Mouse (Mus musculus) hindbrain, embryonic 15.5 days (tissue): Measurements from ENCODE around the gene Gm10142. TPM values are rescaled to one million over a fixed set of nuclear protein-coding genes. Genes with fewer than 3 reads are reported as not detected.
"Not testable (repeated sequence)": the region's sequence is repeated elsewhere in the genome, so short reads cannot be mapped to it uniquely, and the experiment has no call there.

Experiments
- ATAC-seq: fragments of 200-750 bp; cut with Nextera tagmentation; 2 replicates; pipeline ENCODE4 v1.8.0; 2017; ENCODE audit warnings: low read depth, moderate number of reproducible peaks, moderate TSS enrichment; ENCODE audit not compliant: low FRiP score
- H3K27ac ChIP-seq: fragments of 300-500 bp; sonication (generic); replicated peaks from 2 replicates; pipeline ENCODE4 v1.5.1; 2015; ENCODE audit warnings: mild to moderate bottlenecking, inconsistent platforms
- H3K27me3 ChIP-seq: fragments of 300-500 bp; sonication (generic); 2 replicates; pipeline ENCODE4 v1.6.1; 2015; ENCODE audit warnings: control low read depth, inconsistent platforms
- H3K36me3 ChIP-seq: fragments of 300-500 bp; sonication (generic); 2 replicates; pipeline ENCODE4 v1.6.1; 2015; ENCODE audit warnings: control low read depth, inconsistent platforms
- H3K4me1 ChIP-seq: fragments of 300-500 bp; sonication (generic); replicated peaks from 2 replicates; pipeline ENCODE4 v1.6.1; 2015; ENCODE audit warnings: control low read depth, inconsistent platforms
- H3K4me2 ChIP-seq: fragments of 300-500 bp; sonication (generic); 2 replicates; pipeline ENCODE4 v1.6.1; 2015; ENCODE audit warnings: moderate library complexity, mild to moderate bottlenecking, inconsistent platforms
- H3K4me3 ChIP-seq: fragments of 300-500 bp; sonication (generic); 2 replicates; pipeline ENCODE4 v1.5.1; 2015; ENCODE audit warnings: mild to moderate bottlenecking, inconsistent platforms
- H3K9ac ChIP-seq: fragments of 300-500 bp; sonication (generic); 2 replicates; pipeline ENCODE4 v1.6.1; 2015; ENCODE audit warnings: inconsistent platforms
- H3K9me3 ChIP-seq: fragments of 300-500 bp; sonication (generic); 2 replicates; pipeline ENCODE4 v1.6.1; 2016; ENCODE audit warnings: control low read depth, inconsistent platforms
- WGBS: fragments of 180-500 bp; shearing (Covaris S2); methylation state at CpG from one replicate; pipeline ENCODE4 v1.1.7; 2015; 5-methylcytosine and 5-hydroxymethylcytosine counted together
- polyA plus RNA-seq: library from polyadenylated mRNA; unstranded; fragments of >200 nt; fragmentation: Nextera tagmentation; extraction: Ambion mirVana; gene quantifications from 2 replicates; pipeline ENCODE4 v1.2.1, GENCODE M21; 2015

Gm10142 gene
- polyA plus RNA-seq, 1 experiment from 2014 or later: not detected

GRCm38 (mm10) chr10:77741924-77742688, 26.5 kb downstream of the Gm10142 start, which contains the start of gene Gm18596:
Gm18596 (minus strand) TSS chr10:77742638.
- ATAC-seq, H3K27ac ChIP-seq, H3K4me3 ChIP-seq, H3K4me1 ChIP-seq, H3K9ac ChIP-seq, H3K4me2 ChIP-seq, H3K27me3 ChIP-seq, H3K9me3 ChIP-seq, H3K36me3 ChIP-seq: not testable (repeated sequence)
- WGBS: 46% methylated on average over 5 of the region's 5 CpGs

GRCm38 (mm10) chr10:77750686-77751085, 35.1 kb downstream of the Gm10142 start:
- H3K27me3 ChIP-seq, H3K4me2 ChIP-seq, H3K9me3 ChIP-seq, H3K9ac ChIP-seq, H3K36me3 ChIP-seq, ATAC-seq, H3K27ac ChIP-seq, H3K4me1 ChIP-seq, H3K4me3 ChIP-seq: not testable (repeated sequence)
- 59% methylated on average over 1 of the region's 1 CpGs for WGBS

- not testable (repeated sequence) for H3K4me1 ChIP-seq, H3K4me2 ChIP-seq, H3K4me3 ChIP-seq, H3K27ac ChIP-seq, H3K9me3 ChIP-seq, H3K27me3 ChIP-seq, ATAC-seq, H3K36me3 ChIP-seq, H3K9ac ChIP-seq
- WGBS: 67% methylated on average over 1 of the region's 1 CpGs
Observed at GRCm38 (mm10) chr10:77751254-77751653, 35.6 kb downstream of the Gm10142 start, which contains the start of gene Gm9736. Gm9736 (minus strand) TSS chr10:77751354.

GRCm38 (mm10) chr10:77752312-77752711, 36.7 kb downstream of the Gm10142 start:
- H3K4me2 ChIP-seq, H3K9me3 ChIP-seq, H3K4me3 ChIP-seq, H3K27me3 ChIP-seq, H3K27ac ChIP-seq, ATAC-seq, H3K4me1 ChIP-seq, H3K36me3 ChIP-seq, H3K9ac ChIP-seq: not testable (repeated sequence)
- WGBS: 61% methylated on average over 3 of the region's 3 CpGs

- Histone ChIP-seq H3K27me3 (no peaks in the 10 kb centered on the region), H3K4me3 (no peak overlapping the region), H3K9me3 (no peaks in the 10 kb centered on the region), H3K27ac (no peak overlapping the region), H3K36me3 (no peaks in the 10 kb centered on the region), H3K9ac (no peak overlapping the region), H3K4me1 (no peaks in the 10 kb centered on the region), H3K4me2 (no peak overlapping the region)
- no peak for ATAC-seq
Observed at GRCm38 (mm10) chr10:77753448-77753847, 37.8 kb downstream of the Gm10142 start.

- ATAC-seq, H3K27me3 ChIP-seq: not testable (repeated sequence)
- 50% methylated on average over 1 of the region's 1 CpGs for WGBS
Observed at GRCm38 (mm10) chr10:77759582-77759981, 44.0 kb downstream of the Gm10142 start, which contains the start of gene Gm3233. Gm3233 (minus strand) TSS chr10:77759682.

More at GRCm38 (mm10) chr10:77759582-77759981, 44.0 kb downstream of the Gm10142 start, which contains the start of gene Gm3233:
- H3K9me3 ChIP-seq, H3K4me2 ChIP-seq, H3K9ac ChIP-seq, H3K4me3 ChIP-seq, H3K36me3 ChIP-seq, H3K4me1 ChIP-seq, H3K27ac ChIP-seq: not testable (repeated sequence)

Other genes with a start within 250 kb of the Gm10142 start
- gene Fam207a, start 200.0 kb upstream of the Gm10142 start, polyA plus RNA-seq: 45.1 and 48.4 TPM in 2 replicates
- 1.1 and 1.5 TPM in 2 replicates for gene Itgb2, start 185.6 kb upstream of the Gm10142 start, polyA plus RNA-seq
- gene Pttg1ip, start 134.1 kb upstream of the Gm10142 start, polyA plus RNA-seq: 75.2 and 81.7 TPM in 2 replicates
- gene Sumo3, start 109.7 kb upstream of the Gm10142 start, polyA plus RNA-seq: 282 and 283 TPM in 2 replicates
- gene Gm49325, start 109.6 kb upstream of the Gm10142 start, polyA plus RNA-seq: 2.9 TPM in 1 of 2 replicates, not detected in the other
- gene Ube2g2, start 93.5 kb upstream of the Gm10142 start, polyA plus RNA-seq: 83.8 and 90.0 TPM in 2 replicates
- gene Tspear, start 29.2 kb upstream of the Gm10142 start, polyA plus RNA-seq: 0.99 and 1.3 TPM in 2 replicates
- not detected in 2 replicates for gene Gm19402, start 25.1 kb upstream of the Gm10142 start, polyA plus RNA-seq
- gene Gm9508, start 18.6 kb upstream of the Gm10142 start, polyA plus RNA-seq: not detected in 2 replicates
- gene Gm10272, start 9.2 kb upstream of the Gm10142 start, polyA plus RNA-seq: not detected in 2 replicates
- not detected in 2 replicates for gene Gm10024, start 4.3 kb upstream of the Gm10142 start, polyA plus RNA-seq
- not detected in 2 replicates for gene Krtap12-1, start 4.8 kb downstream of the Gm10142 start, polyA plus RNA-seq
- not detected in 2 replicates for gene Gm10100, start 10.7 kb downstream of the Gm10142 start, polyA plus RNA-seq
- gene Gm18596, start 26.8 kb downstream of the Gm10142 start, polyA plus RNA-seq: not detected in 2 replicates
- gene Gm9736, start 35.5 kb downstream of the Gm10142 start, polyA plus RNA-seq: not detected in 2 replicates
- not detected in 2 replicates for gene Gm3233, start 43.9 kb downstream of the Gm10142 start, polyA plus RNA-seq
- gene Gm3238, start 55.5 kb downstream of the Gm10142 start, polyA plus RNA-seq: not detected in 2 replicates
- not detected in 2 replicates for gene Gm7138, start 61.1 kb downstream of the Gm10142 start, polyA plus RNA-seq
- not detected in 2 replicates for gene Gm3250, start 66.7 kb downstream of the Gm10142 start, polyA plus RNA-seq
- gene Gm7137, start 72.4 kb downstream of the Gm10142 start, polyA plus RNA-seq: not detected in 2 replicates
- not detected in 2 replicates for gene Gm9639, start 79.3 kb downstream of the Gm10142 start, polyA plus RNA-seq
- gene Gm19668, start 83.3 kb downstream of the Gm10142 start, polyA plus RNA-seq: not detected in 2 replicates
- not detected in 2 replicates for gene Gm9507, start 96.0 kb downstream of the Gm10142 start, polyA plus RNA-seq
- gene Gm2696, start 98.9 kb downstream of the Gm10142 start, polyA plus RNA-seq: not detected in 2 replicates
- gene Krtap10-4, start 111.3 kb downstream of the Gm10142 start, polyA plus RNA-seq: not detected in 2 replicates
- gene Krtap10-10, start 120.1 kb downstream of the Gm10142 start, polyA plus RNA-seq: not detected in 2 replicates
- gene Gm36176, start 131.0 kb downstream of the Gm10142 start, polyA plus RNA-seq: not detected in 2 replicates
- gene Gm10318, start 137.1 kb downstream of the Gm10142 start, polyA plus RNA-seq: not detected in 2 replicates
- not detected in 2 replicates for gene Gm3285, start 146.2 kb downstream of the Gm10142 start, polyA plus RNA-seq
- gene Lrrc3, start 186.7 kb downstream of the Gm10142 start, polyA plus RNA-seq: 21.4 and 23.9 TPM in 2 replicates